Mouse (Mus musculus): Measurements from ENCODE around the gene Syt11. TPM values are rescaled to one million over a fixed set of nuclear protein-coding genes. Genes with fewer than 3 reads are reported as not detected.
"Not testable (repeated sequence)": the region's sequence is repeated elsewhere in the genome, so short reads cannot be mapped to it uniquely, and the experiment has no call there.

Syt11 gene
- polyA plus RNA-seq, 1 experiment from 2014 or later: 8.1 TPM

- not testable (repeated sequence) for H3K36me3 ChIP-seq (ENCODE audit: control insufficient read depth, insufficient read depth); H3K9me3 ChIP-seq (replicated peaks; ENCODE audit: control insufficient read depth, low read length); ATAC-seq (replicated peaks; ENCODE audit: extremely low read depth, insufficient read depth, low FRiP score); H3K27me3 ChIP-seq (ENCODE audit: control insufficient read depth, insufficient read depth, low read length); H3K9ac ChIP-seq (ENCODE audit: low read length); H3K4me1 ChIP-seq (ENCODE audit: control insufficient read depth, insufficient read depth, low read length)
- H3K4me2 ChIP-seq (ENCODE audit: low read depth, low read length): peak overlapping the region; percentile 55
- H3K27ac ChIP-seq (ENCODE audit: low read length): peak overlapping the region; percentile 72
- WGBS: 9% methylated on average over 3 of the region's 6 CpGs
- H3K4me3 ChIP-seq (ENCODE audit: low read length): peak overlapping the region; percentile 35
Observed at GRCm38 (mm10) chr3:88771941-88772280, 3.1 kb downstream of the Syt11 start.

- peak; percentile 76 for ATAC-seq (replicated peaks; ENCODE audit: extremely low read depth, insufficient read depth, low FRiP score)
- Histone ChIP-seq H3K4me3 (ENCODE audit: low read length) (peak overlapping the region; percentile 35), H3K9ac (ENCODE audit: low read length) (peak overlapping the region; percentile 41), H3K27ac (ENCODE audit: low read length) (peak overlapping the region; percentile 72), H3K4me2 (ENCODE audit: low read depth, low read length) (peak overlapping the region; percentile 55)
- WGBS: 1% methylated on average over 20 of the region's 28 CpGs
- not testable (repeated sequence) for H3K36me3 ChIP-seq (ENCODE audit: control insufficient read depth, insufficient read depth); H3K4me1 ChIP-seq (ENCODE audit: control insufficient read depth, insufficient read depth, low read length); H3K9me3 ChIP-seq (replicated peaks; ENCODE audit: control insufficient read depth, low read length); H3K27me3 ChIP-seq (ENCODE audit: control insufficient read depth, insufficient read depth, low read length)
Observed at GRCm38 (mm10) chr3:88771189-88771940, 3.6 kb downstream of the Syt11 start.

GRCm38 (mm10) chr3:88762401-88762831 lies 12.5 kb downstream of the Syt11 start:
- Histone ChIP-seq H3K27ac (ENCODE audit: low read length) (no peak overlapping the region), H3K36me3 (ENCODE audit: control insufficient read depth, insufficient read depth) (no peaks in the 10 kb centered on the region), H3K9ac (ENCODE audit: low read length) (peak overlapping the region; percentile 33; the same call in 1 of the 2 replicates)

GRCm38 (mm10) chr3:88761619-88762018 lies 13.3 kb downstream of the Syt11 start:
- Histone ChIP-seq H3K27ac (ENCODE audit: low read length) (no peak overlapping the region), H3K4me2 (ENCODE audit: low read depth, low read length) (no peak overlapping the region), H3K36me3 (ENCODE audit: control insufficient read depth, insufficient read depth) (no peaks in the 10 kb centered on the region), H3K9ac (ENCODE audit: low read length) (no peak overlapping the region), H3K9me3 (replicated peaks; ENCODE audit: control insufficient read depth, low read length) (no peaks in the 10 kb centered on the region), H3K4me1 (ENCODE audit: control insufficient read depth, insufficient read depth, low read length) (peaks cover 15% of the 10 kb centered on the region), H3K27me3 (ENCODE audit: control insufficient read depth, insufficient read depth, low read length) (no peaks in the 10 kb centered on the region), H3K4me3 (ENCODE audit: low read length) (no peak overlapping the region)
- ATAC-seq (replicated peaks; ENCODE audit: extremely low read depth, insufficient read depth, low FRiP score): no peak
- 90% methylated on average over 19 of the region's 19 CpGs for WGBS

More at GRCm38 (mm10) chr3:88762401-88762831, 12.5 kb downstream of the Syt11 start:
- Histone ChIP-seq H3K27me3 (ENCODE audit: control insufficient read depth, insufficient read depth, low read length) (no peaks in the 10 kb centered on the region), H3K4me3 (ENCODE audit: low read length) (no peak overlapping the region), H3K4me1 (ENCODE audit: control insufficient read depth, insufficient read depth, low read length) (peaks cover 15% of the 10 kb centered on the region), H3K4me2 (ENCODE audit: low read depth, low read length) (no peak overlapping the region), H3K9me3 (replicated peaks; ENCODE audit: control insufficient read depth, low read length) (no peaks in the 10 kb centered on the region)
- 30% methylated on average over 6 of the region's 6 CpGs for WGBS
- ATAC-seq (replicated peaks; ENCODE audit: extremely low read depth, insufficient read depth, low FRiP score): no peak; the same call in 1 of the 2 replicates

GRCm38 (mm10) chr3:88758045-88758500 lies 16.9 kb downstream of the Syt11 start:
- Histone ChIP-seq H3K4me1 (ENCODE audit: control insufficient read depth, insufficient read depth, low read length) (peaks cover 15% of the 10 kb centered on the region), H3K4me3 (ENCODE audit: low read length) (no peak overlapping the region), H3K27me3 (ENCODE audit: control insufficient read depth, insufficient read depth, low read length) (no peaks in the 10 kb centered on the region), H3K9me3 (replicated peaks; ENCODE audit: control insufficient read depth, low read length) (no peaks in the 10 kb centered on the region), H3K9ac (ENCODE audit: low read length) (peak overlapping the region; percentile 59), H3K4me2 (ENCODE audit: low read depth, low read length) (peak overlapping the region; percentile 44), H3K27ac (ENCODE audit: low read length) (peak overlapping the region; percentile 89), H3K36me3 (ENCODE audit: control insufficient read depth, insufficient read depth) (no peaks in the 10 kb centered on the region)
- ATAC-seq (replicated peaks; ENCODE audit: extremely low read depth, insufficient read depth, low FRiP score): peak; percentile 84
- 7% methylated on average over 5 of the region's 5 CpGs for WGBS

GRCm38 (mm10) chr3:88756276-88756675 lies 18.7 kb downstream of the Syt11 start:
- no peak overlapping the region for H3K4me3 ChIP-seq (ENCODE audit: low read length)

GRCm38 (mm10) chr3:88755541-88755940 lies 19.4 kb downstream of the Syt11 start:
- Histone ChIP-seq H3K9ac (ENCODE audit: low read length) (no peak overlapping the region), H3K27me3 (ENCODE audit: control insufficient read depth, insufficient read depth, low read length) (no peaks in the 10 kb centered on the region), H3K4me3 (ENCODE audit: low read length) (no peak overlapping the region), H3K9me3 (replicated peaks; ENCODE audit: control insufficient read depth, low read length) (no peaks in the 10 kb centered on the region), H3K36me3 (ENCODE audit: control insufficient read depth, insufficient read depth) (no peaks in the 10 kb centered on the region), H3K4me2 (ENCODE audit: low read depth, low read length) (no peak overlapping the region), H3K27ac (ENCODE audit: low read length) (no peak overlapping the region), H3K4me1 (ENCODE audit: control insufficient read depth, insufficient read depth, low read length) (peaks cover 13% of the 10 kb centered on the region)
- 55% methylated on average over 3 of the region's 3 CpGs for WGBS
- no peak for ATAC-seq (replicated peaks; ENCODE audit: extremely low read depth, insufficient read depth, low FRiP score)

More at GRCm38 (mm10) chr3:88756276-88756675, 18.7 kb downstream of the Syt11 start:
- H3K27me3 ChIP-seq (ENCODE audit: control insufficient read depth, insufficient read depth, low read length): no peaks in the 10 kb centered on the region
- H3K36me3 ChIP-seq (ENCODE audit: control insufficient read depth, insufficient read depth): no peaks in the 10 kb centered on the region
- WGBS: 48% methylated on average over 4 of the region's 4 CpGs
- no peak overlapping the region for H3K27ac ChIP-seq (ENCODE audit: low read length)
- peaks cover 13% of the 10 kb centered on the region for H3K4me1 ChIP-seq (ENCODE audit: control insufficient read depth, insufficient read depth, low read length)
- no peaks in the 10 kb centered on the region for H3K9me3 ChIP-seq (replicated peaks; ENCODE audit: control insufficient read depth, low read length)
- no peak overlapping the region for H3K9ac ChIP-seq (ENCODE audit: low read length)
- no peak for ATAC-seq (replicated peaks; ENCODE audit: extremely low read depth, insufficient read depth, low FRiP score)
- H3K4me2 ChIP-seq (ENCODE audit: low read depth, low read length): no peak overlapping the region

GRCm38 (mm10) chr3:88754283-88754682 lies 20.7 kb downstream of the Syt11 start:
- Histone ChIP-seq H3K9me3 (replicated peaks; ENCODE audit: control insufficient read depth, low read length) (no peaks in the 10 kb centered on the region), H3K36me3 (ENCODE audit: control insufficient read depth, insufficient read depth) (no peaks in the 10 kb centered on the region), H3K4me3 (ENCODE audit: low read length) (no peak overlapping the region), H3K9ac (ENCODE audit: low read length) (no peak overlapping the region), H3K27ac (ENCODE audit: low read length) (no peak overlapping the region), H3K4me2 (ENCODE audit: low read depth, low read length) (no peak overlapping the region), H3K27me3 (ENCODE audit: control insufficient read depth, insufficient read depth, low read length) (no peaks in the 10 kb centered on the region), H3K4me1 (ENCODE audit: control insufficient read depth, insufficient read depth, low read length) (peaks cover 13% of the 10 kb centered on the region)
- WGBS: 57% methylated on average over 4 of the region's 4 CpGs
- ATAC-seq (replicated peaks; ENCODE audit: extremely low read depth, insufficient read depth, low FRiP score): no peak

GRCm38 (mm10) chr3:88746871-88747231 lies 28.1 kb downstream of the Syt11 start:
- no peaks in the 10 kb centered on the region for H3K27me3 ChIP-seq (ENCODE audit: control insufficient read depth, insufficient read depth, low read length)
- ATAC-seq (replicated peaks; ENCODE audit: extremely low read depth, insufficient read depth, low FRiP score): no peak
- H3K9me3 ChIP-seq (replicated peaks; ENCODE audit: control insufficient read depth, low read length): peaks cover 14% of the 10 kb centered on the region
- no peaks in the 10 kb centered on the region for H3K4me1 ChIP-seq (ENCODE audit: control insufficient read depth, insufficient read depth, low read length)
- 78% methylated on average over 4 of the region's 4 CpGs for WGBS
- H3K4me3 ChIP-seq (ENCODE audit: low read length): no peak overlapping the region
- no peak overlapping the region for H3K9ac ChIP-seq (ENCODE audit: low read length)
- no peak overlapping the region for H3K4me2 ChIP-seq (ENCODE audit: low read depth, low read length)
- peaks cover 14% of the 10 kb centered on the region for H3K36me3 ChIP-seq (ENCODE audit: control insufficient read depth, insufficient read depth)
- H3K27ac ChIP-seq (ENCODE audit: low read length): no peak overlapping the region

Measured in heart, embryonic 16.5 days (tissue).